Mouse (Mus musculus): ENCODE measurements around the gene Uhrf1bp1l. TPM values are rescaled to one million over a fixed set of nuclear protein-coding genes. Genes with fewer than 3 reads are reported as not detected.

The Uhrf1bp1l gene
- polyA plus RNA-seq, 1 experiment from 2014 or later, result 26.4 TPM

DNA sequence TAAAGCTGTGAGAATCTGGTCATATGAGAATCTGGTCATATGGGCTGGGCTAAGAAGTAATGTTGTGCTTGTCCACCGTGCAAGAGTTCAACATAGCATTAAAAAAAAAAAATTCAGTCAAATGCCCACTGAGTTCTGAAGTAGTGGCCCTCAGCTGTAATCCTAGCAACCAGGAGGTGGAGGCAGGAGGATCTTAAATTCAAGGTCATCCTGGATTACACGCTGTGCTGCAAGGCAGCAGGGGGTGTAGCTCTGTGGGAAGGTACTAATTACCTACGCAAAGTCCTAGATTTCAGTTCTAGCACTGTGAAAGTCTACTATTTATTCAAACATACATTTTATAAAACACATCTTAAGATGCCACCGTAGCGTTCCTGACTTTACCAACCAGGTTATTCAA lies 13.4 kb upstream of the Uhrf1bp1l start:
- peaks cover 7% of the 10 kb centered on the region; the same call in 1 of the 2 replicates for H3K36me3 ChIP-seq
- peak overlapping the region; percentile 84 for H3K27ac ChIP-seq
- WGBS, result 12% methylated on average over 5 of the region's 5 CpGs
- H3K9me3 ChIP-seq, result no peaks in the 10 kb centered on the region
- peaks cover 10% of the 10 kb centered on the region for H3K4me1 ChIP-seq
- peak overlapping the region; percentile 79 for H3K4me3 ChIP-seq
- DNase-seq (ENCODE audit: low spot score), result no peak
- no peaks in the 10 kb centered on the region for H3K27me3 ChIP-seq (ENCODE audit: insufficient read depth, poor library complexity, severe bottlenecking)

- Histone ChIP-seq H3K27ac (peak within 1 kb of the TSS; percentile 84), H3K4me3 (peak within 1 kb of the TSS; percentile 79), H3K4me1 (peaks cover 10% of the 10 kb centered on the region), H3K27me3 (ENCODE audit: insufficient read depth, poor library complexity, severe bottlenecking) (no peaks in the 10 kb centered on the region), H3K9me3 (no peaks in the 10 kb centered on the region), H3K36me3 (0 out of 2 replicates have a peak, but pooled peaks cover under 1% of the 10 kb centered on the region)
- DNase-seq (ENCODE audit: low spot score), result peak; percentile 97
- WGBS, result 1% methylated on average over 49 of the region's 49 CpGs
These were observed 12.6 kb upstream of the Uhrf1bp1l start, which contains the start of gene Actr6 for GRCm38 (mm10) chr10:89732001-89732794. Gene Actr6 (minus strand): TSS chr10:89732295.

DNA sequence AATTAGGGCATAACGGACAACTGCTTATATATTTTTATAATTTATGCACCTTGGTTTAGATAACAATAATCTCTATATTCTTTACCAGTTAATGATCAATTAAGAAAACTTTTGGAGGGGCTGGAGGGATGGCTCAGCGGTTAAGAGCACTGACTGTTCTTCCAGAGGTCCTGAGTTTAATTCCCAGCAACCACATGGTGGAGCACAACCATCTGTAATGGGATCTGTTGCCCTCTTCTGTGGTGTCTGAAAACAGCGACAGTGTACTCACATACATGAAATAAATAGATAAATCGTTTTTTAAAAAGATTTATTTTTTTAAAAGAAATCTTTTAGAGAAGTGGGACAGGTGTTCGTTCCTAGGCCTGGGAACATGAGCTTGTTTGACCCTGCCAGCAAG lies 7.7 kb upstream of the Uhrf1bp1l start:
- H3K27ac ChIP-seq, result no peak overlapping the region
- no peak for DNase-seq (ENCODE audit: low spot score)
- WGBS, result 38% methylated on average over 5 of the region's 5 CpGs
- H3K9me3 ChIP-seq, result no peaks in the 10 kb centered on the region
- H3K4me3 ChIP-seq, result no peak overlapping the region
- no peaks in the 10 kb centered on the region for H3K27me3 ChIP-seq (ENCODE audit: insufficient read depth, poor library complexity, severe bottlenecking)
- H3K36me3 ChIP-seq, result no peaks in the 10 kb centered on the region
- H3K4me1 ChIP-seq, result no peaks in the 10 kb centered on the region

DNA sequence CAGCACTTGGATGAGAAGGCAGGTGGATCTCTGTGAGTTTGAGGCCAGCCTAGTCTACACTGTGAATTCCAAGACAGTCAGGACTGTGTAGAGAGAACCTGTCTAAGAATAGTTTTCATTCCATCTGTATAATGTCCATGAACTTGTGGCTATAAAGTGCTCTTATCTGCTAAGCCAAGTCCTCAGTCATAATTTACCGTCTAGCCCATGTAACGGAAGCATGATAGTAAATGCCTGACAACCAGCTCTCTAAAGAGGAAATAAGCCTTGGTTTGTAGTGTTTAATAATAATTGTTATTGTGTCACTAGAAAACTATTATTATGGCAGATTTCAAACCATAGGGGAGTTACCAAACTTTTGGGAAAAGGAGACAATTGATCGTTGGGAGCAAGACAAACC lies 6.9 kb upstream of the Uhrf1bp1l start:
- no peak for DNase-seq (ENCODE audit: low spot score)
- Histone ChIP-seq H3K27me3 (ENCODE audit: insufficient read depth, poor library complexity, severe bottlenecking) (no peaks in the 10 kb centered on the region), H3K36me3 (no peaks in the 10 kb centered on the region), H3K27ac (no peak overlapping the region), H3K4me1 (no peaks in the 10 kb centered on the region), H3K4me3 (no peak overlapping the region), H3K9me3 (no peaks in the 10 kb centered on the region)
- 89% methylated on average over 3 of the region's 3 CpGs for WGBS

DNA sequence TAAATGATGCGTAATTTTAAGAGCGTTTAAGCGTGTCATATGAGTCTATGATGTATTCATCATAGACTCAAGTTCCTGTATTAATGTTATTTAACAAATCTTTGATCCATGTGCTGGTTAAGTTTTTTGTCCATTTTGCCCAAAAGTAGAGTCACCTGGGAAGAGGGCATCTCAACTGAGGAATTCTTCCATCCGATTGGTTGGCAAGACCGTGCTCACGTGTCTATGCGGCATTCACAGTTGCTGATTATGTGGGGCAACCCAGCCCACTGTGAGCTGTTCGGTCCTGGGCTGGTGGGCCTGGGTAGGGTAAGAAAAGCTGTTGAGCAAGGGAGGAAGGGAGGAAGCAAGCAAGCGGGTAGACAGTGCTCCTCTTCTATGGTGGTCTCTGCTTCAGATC lies 6.4 kb upstream of the Uhrf1bp1l start:
- Histone ChIP-seq H3K4me1 (no peaks in the 10 kb centered on the region), H3K9me3 (no peaks in the 10 kb centered on the region), H3K27me3 (ENCODE audit: insufficient read depth, poor library complexity, severe bottlenecking) (no peaks in the 10 kb centered on the region), H3K36me3 (no peaks in the 10 kb centered on the region), H3K4me3 (no peak overlapping the region), H3K27ac (no peak overlapping the region)
- WGBS, result 87% methylated on average over 9 of the region's 9 CpGs
- no peak for DNase-seq (ENCODE audit: low spot score)

DNA sequence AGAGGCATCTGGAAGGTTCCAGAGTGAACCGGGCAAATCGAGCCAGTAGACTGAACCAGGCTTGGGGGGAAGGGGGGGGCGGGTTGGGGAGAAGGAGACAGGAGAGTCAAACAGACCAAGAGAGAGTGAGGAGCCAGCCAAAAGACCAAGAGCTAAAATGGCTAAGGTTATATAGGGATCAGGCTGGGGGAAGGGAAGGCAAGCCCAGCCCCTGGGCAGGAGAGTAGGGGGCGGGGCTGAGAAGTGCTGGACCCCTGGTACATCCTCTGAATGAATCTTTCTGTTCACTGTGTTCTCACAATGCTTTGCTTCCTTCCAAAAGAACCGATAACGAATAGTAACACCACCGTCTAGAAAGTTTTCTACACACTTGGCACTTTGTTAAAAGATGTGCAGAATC lies 5.1 kb upstream of the Uhrf1bp1l start:
- 48% methylated on average over 7 of the region's 7 CpGs for WGBS
- H3K4me3 ChIP-seq, result no peak overlapping the region

GRCm38 (mm10) chr10:89740995-89741394 lies 3.8 kb upstream of the Uhrf1bp1l start:
- Histone ChIP-seq H3K4me1 (no peaks in the 10 kb centered on the region), H3K36me3 (no peaks in the 10 kb centered on the region), H3K4me3 (no peak overlapping the region), H3K9me3 (no peaks in the 10 kb centered on the region), H3K27me3 (ENCODE audit: insufficient read depth, poor library complexity, severe bottlenecking) (no peaks in the 10 kb centered on the region), H3K27ac (no peak overlapping the region)
- DNase-seq (ENCODE audit: low spot score), result no peak
- WGBS, result 85% methylated on average over 6 of the region's 6 CpGs

More for the DNA sequence above, 5.1 kb upstream of the Uhrf1bp1l start:
- H3K36me3 ChIP-seq, result no peaks in the 10 kb centered on the region
- no peaks in the 10 kb centered on the region for H3K9me3 ChIP-seq
- no peak overlapping the region for H3K27ac ChIP-seq
- H3K27me3 ChIP-seq (ENCODE audit: insufficient read depth, poor library complexity, severe bottlenecking), result no peaks in the 10 kb centered on the region
- DNase-seq (ENCODE audit: low spot score), result no peak
- H3K4me1 ChIP-seq, result no peaks in the 10 kb centered on the region

- H3K27me3 ChIP-seq (ENCODE audit: insufficient read depth, poor library complexity, severe bottlenecking), result no peaks in the 10 kb centered on the region
- no peaks in the 10 kb centered on the region for H3K36me3 ChIP-seq
- H3K27ac ChIP-seq, result no peak overlapping the region
- H3K4me1 ChIP-seq, result peaks cover 4% of the 10 kb centered on the region; the same call in 1 of the 2 replicates
- no peak overlapping the region for H3K4me3 ChIP-seq
- H3K9me3 ChIP-seq, result no peaks in the 10 kb centered on the region
- WGBS, result 73% methylated on average over 4 of the region's 4 CpGs
- DNase-seq (ENCODE audit: low spot score), result no peak
These were observed 1.5 kb upstream of the Uhrf1bp1l start for GRCm38 (mm10) chr10:89743266-89743665.

GRCm38 (mm10) chr10:89744341-89744740 lies 450 bp upstream of the Uhrf1bp1l start:
- H3K36me3 ChIP-seq, result no peaks in the 10 kb centered on the region
- peak overlapping the region; percentile 95 for H3K4me3 ChIP-seq
- 29% methylated on average over 3 of the region's 3 CpGs for WGBS
- H3K4me1 ChIP-seq, result peaks cover 4% of the 10 kb centered on the region; the same call in 1 of the 2 replicates
- no peak overlapping the region for H3K27ac ChIP-seq
- no peaks in the 10 kb centered on the region for H3K9me3 ChIP-seq
- no peaks in the 10 kb centered on the region for H3K27me3 ChIP-seq (ENCODE audit: insufficient read depth, poor library complexity, severe bottlenecking)
- DNase-seq (ENCODE audit: low spot score), result no peak

- no peaks in the 10 kb centered on the region for H3K27me3 ChIP-seq (ENCODE audit: insufficient read depth, poor library complexity, severe bottlenecking)
- no peak for DNase-seq (ENCODE audit: low spot score)
- peaks cover 4% of the 10 kb centered on the region; the same call in 1 of the 2 replicates for H3K4me1 ChIP-seq
- WGBS, result under 1% methylated on average over 14 of the region's 14 CpGs
- H3K4me3 ChIP-seq, result peak overlapping the region; percentile 95
- H3K27ac ChIP-seq, result peak overlapping the region; percentile 97
- H3K9me3 ChIP-seq, result no peaks in the 10 kb centered on the region
- no peaks in the 10 kb centered on the region for H3K36me3 ChIP-seq
These were observed 852 bp downstream of the Uhrf1bp1l start for GRCm38 (mm10) chr10:89745666-89746020.

GRCm38 (mm10) chr10:89746581-89746980 lies 1.8 kb downstream of the Uhrf1bp1l start:
- Histone ChIP-seq H3K9me3 (no peaks in the 10 kb centered on the region), H3K36me3 (no peaks in the 10 kb centered on the region), H3K4me3 (no peak overlapping the region), H3K27ac (no peak overlapping the region), H3K27me3 (ENCODE audit: insufficient read depth, poor library complexity, severe bottlenecking) (no peaks in the 10 kb centered on the region), H3K4me1 (peaks cover 4% of the 10 kb centered on the region; the same call in 1 of the 2 replicates)
- DNase-seq (ENCODE audit: low spot score), result no peak
- WGBS, result 81% methylated on average over 3 of the region's 3 CpGs

- DNase-seq (ENCODE audit: low spot score), result no peak
- no peaks in the 10 kb centered on the region for H3K9me3 ChIP-seq
- no peak overlapping the region for H3K27ac ChIP-seq
- H3K4me3 ChIP-seq, result no peak overlapping the region
- peaks cover 4% of the 10 kb centered on the region for H3K4me1 ChIP-seq
- no peaks in the 10 kb centered on the region for H3K27me3 ChIP-seq (ENCODE audit: insufficient read depth, poor library complexity, severe bottlenecking)
- 83% methylated on average over 8 of the region's 8 CpGs for WGBS
- no peaks in the 10 kb centered on the region for H3K36me3 ChIP-seq
These were observed 2.6 kb downstream of the Uhrf1bp1l start for GRCm38 (mm10) chr10:89747221-89747905.

GRCm38 (mm10) chr10:89747911-89748310 lies 3.1 kb downstream of the Uhrf1bp1l start:
- no peaks in the 10 kb centered on the region for H3K36me3 ChIP-seq
- no peak for DNase-seq (ENCODE audit: low spot score)
- no peaks in the 10 kb centered on the region for H3K27me3 ChIP-seq (ENCODE audit: insufficient read depth, poor library complexity, severe bottlenecking)
- WGBS, result 91% methylated on average over 1 of the region's 1 CpGs
- peaks cover 4% of the 10 kb centered on the region for H3K4me1 ChIP-seq
- no peak overlapping the region for H3K27ac ChIP-seq
- no peak overlapping the region for H3K4me3 ChIP-seq
- H3K9me3 ChIP-seq, result no peaks in the 10 kb centered on the region
